Mouse (Mus musculus): ENCODE measurements around the gene Rhbdd3.

The Rhbdd3 gene

GRCm38 (mm10) chr11:5098736-5099542 lies at the start of gene Rhbdd3, which contains the start of gene Ewsr1:
Rhbdd3 (plus strand) TSS chr11:5098926.
Ewsr1 (minus strand) TSS chr11:5099266.
- DNase-seq (ENCODE audit: low read depth), result peak; percentile 96

- DNase-seq (ENCODE audit: low read depth), result no peak
Measured at GRCm38 (mm10) chr11:5051629-5052028, 47.1 kb upstream of the Rhbdd3 start.

DNA sequence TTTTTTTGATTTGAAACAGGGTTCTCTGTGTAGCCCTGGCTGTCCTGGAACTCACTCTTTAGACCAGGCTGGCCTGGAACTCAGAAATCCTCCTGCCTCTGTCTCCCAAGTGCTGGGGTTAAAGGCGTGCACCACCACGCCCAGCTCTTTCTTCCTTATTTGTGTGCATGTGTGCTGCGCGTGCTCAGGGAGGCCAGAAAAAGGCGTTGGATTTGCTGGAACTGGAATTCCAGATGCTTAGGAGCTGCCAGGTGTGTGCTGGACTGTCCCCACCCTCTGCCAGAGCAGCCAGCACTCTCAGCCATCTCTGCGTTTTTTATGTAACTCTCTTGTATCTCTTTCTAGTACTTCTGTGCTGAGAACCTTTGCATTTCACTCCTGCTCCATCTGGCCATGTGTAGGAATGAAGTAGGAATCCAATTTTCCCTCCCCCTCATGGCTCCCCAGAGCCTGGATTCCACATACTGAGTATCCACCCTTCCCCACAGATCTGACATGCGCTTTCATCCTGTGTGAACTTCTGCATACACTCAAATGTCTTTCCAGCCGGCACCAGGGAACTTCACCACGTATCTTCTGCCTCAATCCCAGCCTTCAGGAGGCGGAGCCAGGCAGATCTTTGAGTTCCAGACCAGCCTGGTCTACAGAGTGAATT lies 46.4 kb upstream of the Rhbdd3 start:
- no peak for DNase-seq (ENCODE audit: low read depth)

DNA sequence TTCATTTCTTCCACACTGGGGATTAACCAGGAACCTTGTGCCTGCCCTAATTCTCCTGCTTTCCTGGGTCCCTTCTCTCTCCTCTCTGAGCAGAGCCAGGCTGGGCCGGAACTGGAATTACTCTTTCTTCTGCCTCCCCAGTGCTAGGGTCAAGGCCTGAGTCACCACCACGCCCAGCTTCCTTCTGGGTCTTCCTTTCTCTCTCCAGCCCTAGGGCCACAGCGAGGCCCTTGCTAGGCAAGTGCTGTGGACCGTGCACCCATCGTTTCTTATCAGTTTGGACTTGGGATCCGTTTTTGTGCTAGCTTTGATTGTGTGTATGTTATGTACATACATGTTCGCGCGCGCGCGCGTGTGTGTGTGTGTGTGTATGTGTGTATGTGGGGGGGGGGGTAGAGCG lies 44.6 kb upstream of the Rhbdd3 start:
- DNase-seq (ENCODE audit: low read depth), result peak; percentile 55

DNA sequence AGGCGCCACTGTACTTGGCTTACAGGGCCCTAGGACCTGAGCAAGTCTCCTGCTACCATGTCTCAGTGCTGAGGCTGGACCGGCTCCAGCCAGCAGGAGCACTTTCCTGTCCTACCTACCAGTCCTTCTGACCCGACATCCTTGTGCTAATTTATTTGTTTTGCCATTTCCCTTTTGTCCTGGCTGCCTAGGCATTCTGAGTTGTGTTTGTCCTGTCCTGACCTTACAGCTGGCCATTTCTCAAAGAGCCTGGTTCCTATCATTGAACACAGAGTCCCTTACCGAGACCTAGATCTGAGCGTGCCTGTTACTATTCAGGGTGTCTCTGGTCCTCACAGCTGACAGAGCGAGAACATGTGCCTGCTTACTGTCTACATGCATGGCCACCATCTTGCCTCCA lies 43.9 kb upstream of the Rhbdd3 start:
- no peak for DNase-seq (ENCODE audit: low read depth)

DNA sequence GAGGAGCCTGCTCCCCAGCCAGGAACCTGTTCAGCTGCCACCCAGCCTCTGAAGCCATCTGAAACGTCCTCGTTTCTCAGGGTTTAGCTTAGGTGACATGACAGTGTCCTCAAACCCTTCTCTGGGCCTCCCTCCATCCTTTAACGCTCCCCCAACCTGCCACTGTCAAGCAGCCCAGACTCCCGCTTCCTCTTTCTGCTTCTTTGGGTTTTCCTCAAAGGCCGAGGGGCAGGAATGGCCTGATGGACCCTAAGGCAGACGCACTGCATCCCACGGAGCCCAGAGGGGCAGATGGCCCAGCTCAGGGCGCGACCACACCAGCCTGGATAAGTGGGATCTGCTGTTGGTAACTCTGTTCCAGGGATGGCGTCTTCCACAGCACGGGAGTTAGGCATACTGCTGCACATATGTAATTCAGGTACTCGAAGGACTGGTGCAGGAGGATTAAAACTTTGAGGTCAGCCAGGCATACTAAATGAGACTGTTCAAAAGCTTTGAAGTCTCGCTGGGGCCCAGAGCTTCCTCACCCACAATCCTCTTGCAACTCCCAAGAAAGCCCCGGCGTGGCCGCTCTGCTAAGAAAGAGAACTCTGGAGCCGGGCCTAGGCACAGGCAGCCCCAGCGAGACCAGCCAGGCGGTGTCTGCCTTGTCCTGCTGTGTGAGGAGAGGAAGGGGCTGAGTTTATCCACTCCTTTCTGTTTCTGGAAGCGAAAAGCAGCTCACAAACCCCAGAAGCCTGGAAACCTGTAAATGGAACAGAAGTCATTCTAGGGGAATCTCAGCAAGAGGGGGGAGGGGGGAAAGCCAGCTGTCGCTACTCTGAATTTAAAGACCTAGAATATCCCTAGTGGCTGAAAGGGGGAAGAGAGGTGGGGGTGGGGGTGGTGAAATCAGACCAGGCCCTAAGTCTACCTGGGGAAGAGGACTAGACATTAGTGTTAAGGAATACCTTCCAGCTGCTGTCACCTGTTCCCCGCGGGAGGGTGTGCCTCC lies 42.5 kb upstream of the Rhbdd3 start:
- DNase-seq (ENCODE audit: low read depth), result no peak

GRCm38 (mm10) chr11:5057064-5057463 lies 41.7 kb upstream of the Rhbdd3 start:
- no peak for DNase-seq (ENCODE audit: low read depth)

- no peak for DNase-seq (ENCODE audit: low read depth)
Measured at GRCm38 (mm10) chr11:5057541-5057855, 41.2 kb upstream of the Rhbdd3 start.

DNA sequence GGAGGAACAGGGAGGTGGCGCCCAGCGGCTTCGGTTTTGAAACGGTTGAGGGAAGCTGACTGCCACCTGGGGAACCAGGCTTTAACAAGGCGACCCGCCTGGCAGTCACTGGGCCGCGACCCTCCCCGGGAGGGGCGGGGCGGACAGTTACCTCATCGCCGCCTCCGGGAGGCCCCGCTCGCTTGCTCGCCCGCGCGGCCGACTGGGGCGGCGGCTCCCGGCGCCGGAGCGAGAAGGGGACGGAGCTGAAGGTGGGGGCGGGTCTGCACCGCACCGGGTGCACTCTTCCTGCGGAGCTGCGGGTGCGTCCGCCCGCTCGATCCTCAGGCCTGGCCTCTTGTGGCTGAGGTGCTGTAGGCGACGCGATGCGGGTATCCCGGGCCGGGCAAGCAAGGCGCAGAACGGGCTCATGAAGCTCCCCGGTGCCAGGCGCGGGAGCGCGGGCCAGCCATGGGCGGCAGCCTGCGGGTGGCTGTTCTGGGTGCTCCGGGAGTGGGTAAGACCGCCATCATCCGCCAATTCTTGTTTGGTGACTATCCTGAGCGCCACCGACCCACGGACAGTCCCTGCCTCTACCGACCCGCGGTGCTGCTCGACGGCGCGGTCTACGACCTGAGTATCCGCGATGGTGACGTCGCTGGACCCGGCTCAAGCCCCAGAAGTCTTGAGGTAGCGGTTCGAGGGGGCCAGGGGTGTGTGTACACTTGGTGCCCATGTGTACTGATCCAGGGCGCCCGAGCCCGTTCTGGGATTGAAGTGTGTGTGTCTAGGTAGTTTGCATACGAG lies 40.7 kb upstream of the Rhbdd3 start, which contains the start of gene Rasl10a:
Gene Rasl10a, plus strand, starts transcription at position 273 of the 786 bp plus-strand sequence.
- DNase-seq (ENCODE audit: low read depth), result no peak

- DNase-seq (ENCODE audit: low read depth), result no peak
Measured at GRCm38 (mm10) chr11:5058783-5059182, 39.9 kb upstream of the Rhbdd3 start.

GRCm38 (mm10) chr11:5059230-5059629 lies 39.5 kb upstream of the Rhbdd3 start:
- DNase-seq (ENCODE audit: low read depth), result no peak

DNA sequence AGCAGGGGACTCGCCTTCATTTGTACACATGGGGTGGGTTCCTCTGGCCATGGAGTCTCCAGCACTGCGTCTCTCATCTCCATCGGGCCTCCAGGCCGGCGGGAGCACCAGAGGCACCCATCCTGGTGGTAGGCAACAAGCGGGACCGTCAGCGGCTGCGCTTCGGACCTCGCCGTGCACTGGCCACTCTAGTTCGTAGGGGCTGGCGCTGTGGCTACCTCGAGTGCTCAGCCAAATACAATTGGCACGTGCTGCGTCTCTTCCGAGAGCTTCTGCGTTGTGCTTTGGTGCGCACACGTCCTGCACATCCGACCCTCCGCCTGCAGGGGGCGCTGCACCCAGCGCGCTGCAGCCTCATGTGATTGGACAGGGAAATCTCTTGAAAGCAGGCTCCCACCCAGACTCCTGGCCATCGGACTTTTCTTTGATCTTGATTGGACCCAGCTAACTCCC lies 39.0 kb upstream of the Rhbdd3 start:
- no peak for DNase-seq (ENCODE audit: low read depth)

DNA sequence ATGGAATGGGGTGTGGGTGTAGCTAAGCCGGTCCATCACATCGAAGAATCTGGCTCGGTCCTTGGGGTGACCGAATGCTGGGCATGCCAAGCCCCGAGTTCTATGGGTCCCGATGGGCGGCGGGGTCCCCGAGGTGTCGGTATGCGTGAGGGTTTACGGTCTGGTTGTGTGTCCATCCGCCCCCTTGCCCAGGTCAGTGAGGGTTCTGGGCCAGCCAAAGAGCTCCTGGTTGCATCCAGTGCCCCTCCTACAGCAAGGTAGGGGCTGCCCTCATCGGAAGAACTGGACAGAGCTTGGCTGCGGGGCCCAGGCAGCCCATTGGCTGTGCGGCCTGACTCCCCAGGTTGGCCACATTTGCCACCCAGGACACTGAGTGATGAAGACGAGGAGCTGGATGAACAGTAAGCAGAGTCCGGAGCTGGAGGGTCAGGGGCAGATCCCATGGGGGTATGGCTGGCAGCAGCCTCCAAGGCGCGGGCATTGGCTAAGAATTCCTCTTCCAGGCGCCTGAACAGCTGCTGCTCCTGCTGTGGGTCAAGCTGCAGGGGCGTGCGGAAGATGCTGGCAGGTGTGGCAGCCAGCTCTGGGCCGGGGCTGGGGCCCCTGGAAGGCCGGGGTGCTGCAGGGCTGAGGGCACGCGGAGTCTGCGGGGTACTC lies 37.8 kb upstream of the Rhbdd3 start:
- DNase-seq (ENCODE audit: low read depth), result no peak

DNA sequence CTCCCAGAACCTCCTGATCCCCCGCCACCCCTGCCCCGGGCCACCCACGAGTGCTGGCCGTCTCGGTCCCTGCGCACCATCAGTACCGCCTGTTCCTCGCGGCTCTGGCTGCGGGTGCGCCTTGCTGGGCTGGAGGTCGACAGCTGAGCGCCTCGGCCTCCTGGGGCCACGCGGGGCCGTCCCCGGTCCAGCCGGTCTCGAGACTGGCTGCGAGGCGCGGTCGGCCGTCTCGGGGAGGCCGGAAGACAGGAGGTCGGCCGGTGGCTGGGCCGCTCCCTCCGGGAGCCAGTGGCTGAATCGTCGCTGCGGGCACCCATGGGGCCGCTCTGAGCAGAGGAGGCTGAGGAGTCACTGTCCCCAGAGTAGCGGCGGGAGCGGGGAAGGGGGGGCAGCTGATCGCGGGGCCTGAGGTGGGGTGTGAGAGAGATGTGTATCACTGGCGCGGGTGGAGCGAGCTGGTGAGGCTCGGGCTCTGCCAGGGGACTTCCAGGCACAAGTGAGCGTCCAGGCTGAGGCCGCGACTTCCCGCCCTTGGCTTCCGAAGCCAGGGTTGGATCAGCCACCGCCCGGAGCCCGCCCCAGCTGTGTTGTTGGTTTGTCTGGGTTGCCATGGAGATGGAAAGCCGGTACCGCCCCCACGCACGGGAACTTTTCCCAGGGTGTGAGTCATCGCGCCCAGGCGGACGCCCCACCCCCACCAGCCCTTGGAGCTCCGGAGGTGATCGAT lies 37.1 kb upstream of the Rhbdd3 start:
- DNase-seq (ENCODE audit: low read depth), result no peak

- DNase-seq (ENCODE audit: low read depth), result no peak
Measured at GRCm38 (mm10) chr11:5062326-5062725, 36.4 kb upstream of the Rhbdd3 start.

GRCm38 (mm10) chr11:5062860-5063505 lies 35.7 kb upstream of the Rhbdd3 start:
- DNase-seq (ENCODE audit: low read depth), result no peak

DNA sequence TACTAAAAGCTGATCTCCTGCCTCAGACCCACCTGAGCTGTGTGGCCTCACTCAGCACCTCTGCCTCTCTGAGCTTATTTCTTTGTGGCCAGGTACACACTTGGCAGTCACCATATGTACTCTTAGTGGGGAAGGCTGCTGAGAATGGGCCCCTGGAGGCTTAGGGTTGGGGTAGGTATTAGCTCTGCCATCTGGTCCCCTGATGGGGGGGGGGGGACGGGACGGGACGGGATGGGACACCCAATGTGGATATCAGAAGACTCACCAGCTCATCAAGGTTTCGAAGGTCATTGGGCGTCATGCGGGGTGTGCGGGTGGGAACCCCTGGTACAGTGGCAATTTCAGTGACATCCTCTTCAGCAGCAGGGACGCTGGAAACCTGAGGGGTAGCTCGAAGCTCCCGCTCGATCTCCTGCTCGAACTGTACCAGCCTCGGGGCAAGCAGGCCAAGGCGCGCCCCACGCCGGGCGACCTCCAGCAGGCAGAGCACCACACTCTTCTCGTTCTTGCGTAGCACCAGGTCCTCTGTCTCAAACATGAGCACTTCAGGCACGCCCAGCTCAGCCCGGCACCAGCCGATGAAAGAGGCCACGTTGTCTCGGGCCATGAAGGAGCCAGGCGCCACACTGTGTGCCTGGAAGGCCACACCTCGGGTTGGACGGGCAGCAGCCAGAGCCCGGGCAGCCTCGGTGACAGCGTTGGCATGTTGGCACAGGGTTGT lies 35.0 kb upstream of the Rhbdd3 start:
- DNase-seq (ENCODE audit: low read depth), result no peak

- DNase-seq (ENCODE audit: low read depth), result peak; percentile 33
Measured at GRCm38 (mm10) chr11:5064282-5065055, 34.3 kb upstream of the Rhbdd3 start.

Measured in 416B (cell line).